ENCODE assay signal across 17 mouse cellular contexts in the genomic region with DNA sequence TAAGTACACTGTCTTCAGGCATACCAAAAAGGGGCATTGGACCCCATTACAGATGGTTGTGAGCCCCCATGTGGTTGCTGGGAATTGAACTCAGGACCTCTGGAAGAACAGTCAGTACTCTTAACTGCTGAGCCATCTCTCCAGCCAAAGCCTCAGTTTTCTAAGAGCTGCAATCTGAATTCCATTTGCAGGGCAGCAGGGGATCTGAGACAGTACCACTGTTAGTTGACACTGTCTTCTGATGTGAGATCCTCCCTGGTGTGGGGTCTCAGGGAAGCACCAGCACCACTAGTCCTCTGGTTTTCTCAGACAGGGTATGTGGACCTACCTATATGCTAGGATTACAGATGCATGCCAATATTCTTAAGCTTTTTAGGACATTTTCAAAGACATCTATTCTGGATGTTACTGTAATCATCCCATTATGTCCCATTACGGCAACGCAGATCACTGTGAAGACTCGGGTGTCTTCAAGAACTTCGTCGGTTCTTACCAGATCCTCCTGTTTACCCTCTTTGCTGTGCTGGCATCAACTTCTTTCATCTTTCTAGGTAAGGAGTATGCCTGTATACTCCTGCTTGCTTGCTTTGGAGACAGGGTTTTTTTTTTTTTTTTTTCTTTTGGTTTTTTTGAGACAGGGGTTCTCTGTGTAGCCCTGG. TPM values are rescaled to one million over a fixed set of nuclear protein-coding genes. Genes with fewer than 3 reads are reported as not detected.
"Had no signal": no experiment of that assay in that cellular context is flagged by ENCODE, and none has a peak within 500 bp of the region (broad histone marks: within the 10 kb centered on the region; RNA-seq: fewer than 3 reads in every experiment).

No protein-coding gene starts in this region.

- DNase-seq: kidney, adult 2 months; kidney, postnatal 25 days; lung, embryonic 14.5 days; lung, postnatal 10 days; lung, postnatal 4 days; right cerebral cortex, adult 18-20 months; right cerebral cortex, postnatal 25 days; thymus, postnatal 14 days had no signal

- H3K4me3 ChIP-seq: left cerebral cortex, adult 2 months; limb, embryonic 15.5 days; liver, embryonic 15.5 days; megakaryocyte, embryonic 14.5 days; midbrain, embryonic 12.5 days; neural tube, embryonic 15.5 days had no signal

- H3K9ac ChIP-seq: limb, embryonic 15.5 days; liver, embryonic 15.5 days; lung, embryonic 14.5 days; midbrain, embryonic 12.5 days; neural tube, embryonic 15.5 days had no signal

- H3K27me3 ChIP-seq: limb, embryonic 15.5 days; liver, embryonic 15.5 days; megakaryocyte, embryonic 14.5 days; midbrain, embryonic 12.5 days; neural tube, embryonic 15.5 days had no signal

- ATAC-seq: midbrain, embryonic 16.5 days had no signal

- H3K4me2 ChIP-seq: limb, embryonic 15.5 days; midbrain, embryonic 12.5 days; neural tube, embryonic 15.5 days had no signal

- H3K9me3 ChIP-seq: limb, embryonic 15.5 days; liver, embryonic 15.5 days; megakaryocyte, embryonic 14.5 days; midbrain, embryonic 12.5 days; neural tube, embryonic 15.5 days had no signal

- H3K27ac ChIP-seq: left cerebral cortex, adult 2 months; limb, embryonic 15.5 days; liver, embryonic 15.5 days; midbrain, embryonic 12.5 days; neural tube, embryonic 15.5 days; stomach, postnatal 0 days had no signal

RNA-seq across cellular contexts. Expression of a gene that starts 33.3 kb away (rescaled TPM):
- total RNA-seq: layer of hippocampus, postnatal 25 days had no signal
